Mouse (Mus musculus) lung, adult 2 months (tissue): ENCODE data around the gene Hspa2.

ENCODE experiments used
- CTCF ChIP-seq: fragments of 200-500 bp; IDR thresholded peaks from 2 replicates; pipeline ENCODE4 v1.5.1; 2011; ENCODE audit warnings: mild to moderate bottlenecking, low read length, control low read depth; ENCODE audit not compliant: insufficient read depth
- POLR2A ChIP-seq: fragments of 200-500 bp; IDR thresholded peaks from 2 replicates; pipeline ENCODE4 v1.6.1; 2011; ENCODE audit warnings: low read depth, mild to moderate bottlenecking, control low read depth, low read length, borderline replicate concordance; ENCODE audit errors: extremely low read depth

DNA sequence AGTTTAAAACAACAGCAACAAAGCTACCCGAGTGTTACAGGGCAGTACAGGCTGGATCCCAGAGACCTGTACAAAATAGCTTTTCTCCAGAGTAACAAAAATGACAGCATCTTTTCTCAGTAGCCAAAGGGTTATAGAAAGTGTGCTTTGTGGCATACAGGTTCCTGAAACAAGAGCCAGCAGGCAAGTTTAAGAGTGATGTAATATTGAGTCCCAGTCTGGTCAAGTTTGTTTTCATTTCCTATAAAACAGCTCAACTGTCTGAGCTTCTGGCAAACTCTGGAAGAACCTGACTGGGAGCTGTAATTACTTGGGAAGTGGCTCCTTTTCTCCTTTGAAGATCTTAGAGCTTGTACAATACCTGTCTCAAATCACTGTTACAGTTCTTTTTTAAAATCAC lies 3.2 kb downstream of the Hspa2 start:
- TF ChIP-seq CTCF = no peak
- TF ChIP-seq POLR2A = no peak
